Mouse (Mus musculus): Measurements from ENCODE around the gene B020031M17Rik. TPM values are rescaled to one million over a fixed set of nuclear protein-coding genes. Genes with fewer than 3 reads are reported as not detected.

The B020031M17Rik gene
- polyA plus RNA-seq, 1 experiment from 2014 or later: not detected

Other genes starting within 250 kb of the B020031M17Rik start
- gene Nim1k, start 194.9 kb downstream of the B020031M17Rik start, polyA plus RNA-seq (2014; fragmentation: Nextera tagmentation; extraction: Ambion mirVana): 1.0 TPM in 2 replicates
- gene Zfp131, start 159.9 kb downstream of the B020031M17Rik start, polyA plus RNA-seq (2014; fragmentation: Nextera tagmentation; extraction: Ambion mirVana): 38.5 and 40.9 TPM in 2 replicates
- not detected in 2 replicates for gene AF067063, start 120.6 kb downstream of the B020031M17Rik start, polyA plus RNA-seq (2014; fragmentation: Nextera tagmentation; extraction: Ambion mirVana)
- not detected in 2 replicates for gene D13Ertd608e, start 114.8 kb downstream of the B020031M17Rik start, polyA plus RNA-seq (2014; fragmentation: Nextera tagmentation; extraction: Ambion mirVana)
- not detected in 2 replicates for gene Tcstv1, start 56.0 kb downstream of the B020031M17Rik start, polyA plus RNA-seq (2014; fragmentation: Nextera tagmentation; extraction: Ambion mirVana)
- not detected in 2 replicates for gene Gm21761, start 21.5 kb downstream of the B020031M17Rik start, polyA plus RNA-seq (2014; fragmentation: Nextera tagmentation; extraction: Ambion mirVana)
- gene Gm36079, start 76.2 kb upstream of the B020031M17Rik start, polyA plus RNA-seq (2014; fragmentation: Nextera tagmentation; extraction: Ambion mirVana): not detected in 2 replicates
- gene Gm21188, start 101.4 kb upstream of the B020031M17Rik start, polyA plus RNA-seq (2014; fragmentation: Nextera tagmentation; extraction: Ambion mirVana): not detected in 2 replicates
- gene Gm20767, start 189.4 kb upstream of the B020031M17Rik start, polyA plus RNA-seq (2014; fragmentation: Nextera tagmentation; extraction: Ambion mirVana): not detected in 2 replicates
- not detected in 2 replicates for gene Gm21818, start 221.6 kb upstream of the B020031M17Rik start, polyA plus RNA-seq (2014; fragmentation: Nextera tagmentation; extraction: Ambion mirVana)